Mouse (Mus musculus) cortical plate, adult 2 months (tissue): ENCODE measurements around the gene Fkbp1a.

Experiments
- CTCF ChIP-seq: fragments of 200-500 bp; IDR thresholded peaks from 2 replicates; pipeline ENCODE4 v1.5.1; 2011; ENCODE audit warnings: mild to moderate bottlenecking, control low read depth, low read length; ENCODE audit not compliant: insufficient read depth; ENCODE audit errors: extremely low read depth
- POLR2A ChIP-seq: fragments of 200-500 bp; IDR thresholded peaks from 2 replicates; pipeline ENCODE4 v1.6.1; 2011; ENCODE audit warnings: mild to moderate bottlenecking, low read length, control low read depth; ENCODE audit not compliant: insufficient read depth; ENCODE audit errors: extremely low read depth

GRCm38 (mm10) chr2:151585934-151586333 is 43.7 kb downstream of the Fkbp1a start:
- TF ChIP-seq POLR2A (no peak), CTCF (peak; percentile 36; the same call in 1 of the 2 replicates)
